Mouse (Mus musculus) testis, postnatal 14 days (tissue): ENCODE data around the gene Dgkh.

Experiments used
- DNase-seq: peaks from one replicate; pipeline ENCODE4 v3.0.0; 2021; ENCODE audit warnings: low spot score

Gene Dgkh

GRCm38 (mm10) chr14:78674606-78675005 lies 58.0 kb downstream of the Dgkh start:
- DNase-seq: no peak

- DNase-seq: no peak
These were observed 62.6 kb downstream of the Dgkh start for GRCm38 (mm10) chr14:78669986-78670385.

GRCm38 (mm10) chr14:78668291-78668690 lies 64.3 kb downstream of the Dgkh start:
- peak; percentile 50 for DNase-seq

GRCm38 (mm10) chr14:78667763-78668162 lies 64.8 kb downstream of the Dgkh start:
- DNase-seq: no peak

- no peak for DNase-seq
These were observed 69.9 kb downstream of the Dgkh start for GRCm38 (mm10) chr14:78662641-78663040.

GRCm38 (mm10) chr14:78661462-78661861 lies 71.1 kb downstream of the Dgkh start:
- DNase-seq: no peak

- DNase-seq: no peak
These were observed 73.9 kb downstream of the Dgkh start for GRCm38 (mm10) chr14:78658697-78659096.

- no peak for DNase-seq
These were observed 75.5 kb downstream of the Dgkh start for GRCm38 (mm10) chr14:78656832-78657626.

GRCm38 (mm10) chr14:78654939-78655556 lies 77.5 kb downstream of the Dgkh start:
- DNase-seq: no peak

GRCm38 (mm10) chr14:78654196-78654595 lies 78.4 kb downstream of the Dgkh start:
- no peak for DNase-seq

- DNase-seq: no peak
These were observed 79.2 kb downstream of the Dgkh start for GRCm38 (mm10) chr14:78653333-78653732.

GRCm38 (mm10) chr14:78651696-78652095 lies 80.9 kb downstream of the Dgkh start:
- no peak for DNase-seq

GRCm38 (mm10) chr14:78650379-78651095 lies 82.0 kb downstream of the Dgkh start:
- DNase-seq: no peak

- DNase-seq: no peak
These were observed 82.9 kb downstream of the Dgkh start for GRCm38 (mm10) chr14:78649525-78650274.

GRCm38 (mm10) chr14:78645622-78646021 lies 87.0 kb downstream of the Dgkh start:
- DNase-seq: no peak

GRCm38 (mm10) chr14:78641314-78641713 lies 91.3 kb downstream of the Dgkh start:
- DNase-seq: no peak

GRCm38 (mm10) chr14:78639691-78640090 lies 92.9 kb downstream of the Dgkh start:
- DNase-seq: no peak

- DNase-seq: no peak
These were observed 96.8 kb downstream of the Dgkh start for GRCm38 (mm10) chr14:78635612-78636400.

- no peak for DNase-seq
These were observed 99.8 kb downstream of the Dgkh start for GRCm38 (mm10) chr14:78632747-78633146.

GRCm38 (mm10) chr14:78630923-78631875 lies 101.4 kb downstream of the Dgkh start:
- peak; percentile 11 for DNase-seq
